Mouse (Mus musculus) frontal cortex, adult (tissue): Measurements from ENCODE around the gene Rhbdd3.

Experiments
- ATAC-seq: cut with Nextera tagmentation; 2 replicates; pipeline ENCODE4 v1.9.2; 2017; ENCODE audit warnings: mild to moderate bottlenecking, moderate library complexity, mixed read lengths; ENCODE audit not compliant: low TSS enrichment

Gene Rhbdd3

GRCm38 (mm10) chr11:5098736-5099542 lies at the start of gene Rhbdd3, which contains the start of gene Ewsr1:
TSS of gene Rhbdd3 (plus strand) at chr11:5098926.
TSS of gene Ewsr1 (minus strand) at chr11:5099266.
- ATAC-seq = peak; percentile 84

- ATAC-seq = peak; percentile 19; the same call in 1 of the 2 replicates
These were observed 47.1 kb upstream of the Rhbdd3 start for GRCm38 (mm10) chr11:5051629-5052028.

- peak; percentile 88 for ATAC-seq
These were observed 46.4 kb upstream of the Rhbdd3 start for GRCm38 (mm10) chr11:5052200-5052854.

- no peak for ATAC-seq
These were observed 44.6 kb upstream of the Rhbdd3 start for GRCm38 (mm10) chr11:5054151-5054550.

- no peak for ATAC-seq
These were observed 43.9 kb upstream of the Rhbdd3 start for GRCm38 (mm10) chr11:5054874-5055273.

GRCm38 (mm10) chr11:5055945-5056938 lies 42.5 kb upstream of the Rhbdd3 start:
- no peak for ATAC-seq

GRCm38 (mm10) chr11:5057064-5057463 lies 41.7 kb upstream of the Rhbdd3 start:
- ATAC-seq = no peak

GRCm38 (mm10) chr11:5057541-5057855 lies 41.2 kb upstream of the Rhbdd3 start:
- no peak for ATAC-seq

- 0 out of 2 replicates have a peak, but pooled peaks have one; percentile 3 for ATAC-seq
These were observed 40.7 kb upstream of the Rhbdd3 start, which contains the start of gene Rasl10a for GRCm38 (mm10) chr11:5057856-5058641. TSS of gene Rasl10a (plus strand) at chr11:5058128.

GRCm38 (mm10) chr11:5058783-5059182 lies 39.9 kb upstream of the Rhbdd3 start:
- no peak for ATAC-seq

GRCm38 (mm10) chr11:5059230-5059629 lies 39.5 kb upstream of the Rhbdd3 start:
- no peak for ATAC-seq

GRCm38 (mm10) chr11:5059704-5060156 lies 39.0 kb upstream of the Rhbdd3 start:
- ATAC-seq = no peak

- no peak for ATAC-seq
These were observed 37.8 kb upstream of the Rhbdd3 start for GRCm38 (mm10) chr11:5060756-5061412.

- peak; percentile 21 for ATAC-seq
These were observed 37.1 kb upstream of the Rhbdd3 start for GRCm38 (mm10) chr11:5061413-5062139.

GRCm38 (mm10) chr11:5062326-5062725 lies 36.4 kb upstream of the Rhbdd3 start:
- ATAC-seq = no peak

- no peak for ATAC-seq
These were observed 35.7 kb upstream of the Rhbdd3 start for GRCm38 (mm10) chr11:5062860-5063505.

GRCm38 (mm10) chr11:5063561-5064281 lies 35.0 kb upstream of the Rhbdd3 start:
- ATAC-seq = no peak

- peak; percentile 18; the same call in 1 of the 2 replicates for ATAC-seq
These were observed 34.3 kb upstream of the Rhbdd3 start for GRCm38 (mm10) chr11:5064282-5065055.
